In genomic region chr3:88460029-88460428, GRCm38 (mm10) we compare ENCODE assay signal across 28 mouse cellular contexts. TPM values are rescaled to one million over a fixed set of nuclear protein-coding genes. Genes with fewer than 3 reads are reported as not detected.
DNase-seq lines count a peak whose midpoint lies in the region; ATAC-seq and TF ChIP-seq lines count a peak whose summit lies in the region.
"Had no signal": no experiment of that assay in that cellular context is flagged by ENCODE, and none has a peak within 500 bp of the region (broad histone marks: within the 10 kb centered on the region; RNA-seq: fewer than 3 reads in every experiment).

No protein-coding gene starts in this region.

- peaks cover 54% of the 10 kb centered on the region for H3K4me1 ChIP-seq in forebrain, embryonic 10.5 days
- H3K4me1 ChIP-seq in forebrain, embryonic 16.5 days (replicated peaks; ENCODE audit: control insufficient read depth, insufficient read depth, low read length) = peaks cover 23% of the 10 kb centered on the region
- H3K4me1 ChIP-seq in midbrain, embryonic 11.5 days (ENCODE audit: control insufficient read depth, insufficient read depth, low read length) = peaks cover 14% of the 10 kb centered on the region
- peaks cover 25% of the 10 kb centered on the region for H3K4me1 ChIP-seq in midbrain, embryonic 14.5 days (ENCODE audit: control insufficient read depth, insufficient read depth, low read length)
- H3K4me1 ChIP-seq in bone marrow macrophage, adult 2 months (ENCODE audit: control insufficient read depth, insufficient read depth, low read length) = peaks cover 70% of the 10 kb centered on the region

- 0 out of 2 replicates have a peak overlapping the region, but pooled peaks have one; percentile 30 for H3K27ac ChIP-seq in forebrain, embryonic 10.5 days
- H3K27ac ChIP-seq in forebrain, embryonic 16.5 days (ENCODE audit: low read length) = no peak overlapping the region
- H3K27ac ChIP-seq in midbrain, embryonic 11.5 days (ENCODE audit: low read depth, low read length) = no peak overlapping the region
- no peak overlapping the region for H3K27ac ChIP-seq in midbrain, embryonic 14.5 days (replicated peaks; ENCODE audit: low read depth, low read length)
- H3K27ac ChIP-seq in bone marrow macrophage, adult 2 months (ENCODE audit: insufficient read depth, low read depth, low read length) = peak overlapping the region; percentile 96
- H3K27ac ChIP-seq in macrophage = peak overlapping the region; percentile 70
- H3K27ac ChIP-seq: gastrocnemius, adult 2 months; heart, embryonic 15.5 days; limb, embryonic 13.5 days; lung, embryonic 15.5 days; stomach, postnatal 0 days had no signal

- WGBS in forebrain, embryonic 10.5 days = 82% methylated on average over 5 of the region's 5 CpGs
- WGBS in forebrain, embryonic 16.5 days = 81% methylated on average over 5 of the region's 5 CpGs
- WGBS in midbrain, embryonic 11.5 days = 89% methylated on average over 5 of the region's 5 CpGs
- 82% methylated on average over 5 of the region's 5 CpGs for WGBS in midbrain, embryonic 14.5 days
- WGBS in macrophage (ENCODE audit: missing documents) = 12% methylated on average over 5 of the region's 5 CpGs

- no peaks in the 10 kb centered on the region for H3K79me2 ChIP-seq in macrophage (ENCODE audit: inconsistent target)

- no peaks in the 10 kb centered on the region for H3K9me3 ChIP-seq in forebrain, embryonic 10.5 days
- no peaks in the 10 kb centered on the region for H3K9me3 ChIP-seq in forebrain, embryonic 16.5 days (ENCODE audit: control insufficient read depth, low read length)
- H3K9me3 ChIP-seq in midbrain, embryonic 11.5 days (ENCODE audit: control insufficient read depth, low read length) = no peaks in the 10 kb centered on the region
- no peaks in the 10 kb centered on the region for H3K9me3 ChIP-seq in midbrain, embryonic 14.5 days (ENCODE audit: control insufficient read depth, low read length)
- H3K9me3 ChIP-seq: G1E; heart, embryonic 15.5 days; hindbrain, embryonic 12.5 days; limb, embryonic 13.5 days; lung, embryonic 15.5 days; neural tube, embryonic 15.5 days had no signal

- no peak for TF ChIP-seq POLR2A in bone marrow macrophage, adult 2 months (IDR thresholded peaks at IDR 0.05; ENCODE audit: borderline replicate concordance, low read depth, low read length)

- no peak for DNase-seq in forebrain, embryonic 10.5 days (ENCODE audit: extremely low spot score, low spot score)
- peak; percentile 72 for DNase-seq in midbrain, embryonic 11.5 days (ENCODE audit: low spot score, missing footprints)
- no peak for DNase-seq in midbrain, embryonic 14.5 days
- no peak for DNase-seq in urinary bladder, postnatal 10 days (ENCODE audit: low spot score)
- DNase-seq in testis, postnatal 14 days (ENCODE audit: low spot score) = no peak
- DNase-seq: adrenal gland, adult 8-10 months; cerebellum, adult 11-12 months; cerebellum, adult 9-11 months; gastrocnemius, adult 2 months; kidney, adult 9 months; kidney, postnatal 10 days; lung, postnatal 36 days; retina, postnatal 1 day; thymus, adult 2 months; thymus, postnatal 36 days had no signal

- H3K27me3 ChIP-seq in forebrain, embryonic 10.5 days (ENCODE audit: poor library complexity, severe bottlenecking) = peaks cover 57% of the 10 kb centered on the region
- H3K27me3 ChIP-seq in forebrain, embryonic 16.5 days (replicated peaks; ENCODE audit: control insufficient read depth, insufficient read depth, low read length) = 0 out of 2 replicates have a peak, but pooled peaks cover 4% of the 10 kb centered on the region
- 0 out of 2 replicates have a peak, but pooled peaks cover 2% of the 10 kb centered on the region for H3K27me3 ChIP-seq in midbrain, embryonic 11.5 days (ENCODE audit: control insufficient read depth, insufficient read depth, low read length)
- H3K27me3 ChIP-seq in midbrain, embryonic 14.5 days (ENCODE audit: control insufficient read depth, insufficient read depth, low read length) = no peaks in the 10 kb centered on the region
- H3K27me3 ChIP-seq: neural tube, embryonic 15.5 days had no signal

- no peak overlapping the region for H3K4me3 ChIP-seq in forebrain, embryonic 10.5 days
- H3K4me3 ChIP-seq in forebrain, embryonic 16.5 days (replicated peaks; ENCODE audit: low read length) = no peak overlapping the region
- H3K4me3 ChIP-seq in midbrain, embryonic 11.5 days (ENCODE audit: low read depth, low read length) = no peak overlapping the region
- no peak overlapping the region for H3K4me3 ChIP-seq in midbrain, embryonic 14.5 days (replicated peaks; ENCODE audit: low read depth, low read length)
- H3K4me3 ChIP-seq in bone marrow macrophage, adult 2 months (ENCODE audit: insufficient read depth, low read length) = no peak overlapping the region
- H3K4me3 ChIP-seq in macrophage (ENCODE audit: inconsistent target) = no peak overlapping the region
- H3K4me3 ChIP-seq: gastrocnemius, adult 2 months; heart, embryonic 15.5 days; hindbrain, embryonic 12.5 days; limb, embryonic 13.5 days; lung, embryonic 15.5 days; neural tube, embryonic 15.5 days had no signal

- TF ChIP-seq CTCF in bone marrow macrophage, adult 2 months (IDR thresholded peaks at IDR 0.05; ENCODE audit: low read depth, low read length) = no peak

- ATAC-seq in forebrain, embryonic 16.5 days = no peak
- no peak for ATAC-seq in midbrain, embryonic 11.5 days (ENCODE audit: low FRiP score)
- no peak for ATAC-seq in midbrain, embryonic 14.5 days (ENCODE audit: low FRiP score, low TSS enrichment)
- ATAC-seq: forebrain, embryonic 14.5 days; intestine, postnatal 0 days had no signal

- H3K9ac ChIP-seq in forebrain, embryonic 16.5 days (replicated peaks; ENCODE audit: low read depth, low read length) = no peak overlapping the region
- no peak overlapping the region for H3K9ac ChIP-seq in midbrain, embryonic 11.5 days (ENCODE audit: low read length)
- H3K9ac ChIP-seq in midbrain, embryonic 14.5 days (replicated peaks; ENCODE audit: low read length) = no peak overlapping the region
- H3K9ac ChIP-seq: heart, embryonic 15.5 days; hindbrain, embryonic 12.5 days; lung, embryonic 15.5 days; neural tube, embryonic 15.5 days had no signal

- H3K4me2 ChIP-seq in forebrain, embryonic 16.5 days (ENCODE audit: low read length) = no peak overlapping the region
- no peak overlapping the region for H3K4me2 ChIP-seq in midbrain, embryonic 11.5 days
- no peak overlapping the region for H3K4me2 ChIP-seq in midbrain, embryonic 14.5 days (ENCODE audit: low read length)
- H3K4me2 ChIP-seq: heart, embryonic 15.5 days; liver, embryonic 11.5 days; lung, embryonic 15.5 days had no signal

- no peaks in the 10 kb centered on the region for H3K36me3 ChIP-seq in forebrain, embryonic 10.5 days (replicated peaks)
- no peaks in the 10 kb centered on the region for H3K36me3 ChIP-seq in forebrain, embryonic 16.5 days (ENCODE audit: control insufficient read depth, insufficient read depth)
- no peaks in the 10 kb centered on the region for H3K36me3 ChIP-seq in midbrain, embryonic 11.5 days (ENCODE audit: control insufficient read depth, insufficient read depth, low read length)
- H3K36me3 ChIP-seq in midbrain, embryonic 14.5 days (ENCODE audit: control insufficient read depth, insufficient read depth, low read length) = no peaks in the 10 kb centered on the region
- H3K36me3 ChIP-seq in macrophage (ENCODE audit: inconsistent target) = no peaks in the 10 kb centered on the region
- H3K36me3 ChIP-seq: G1E; heart, embryonic 15.5 days; hindbrain, embryonic 12.5 days; limb, embryonic 13.5 days; lung, embryonic 15.5 days; neural tube, embryonic 15.5 days had no signal

RNA-seq across cellular contexts. Expression of gene Sema4a, which starts 1.0 kb away (rescaled TPM):
- 5.9 and 6.7 TPM in 2 replicates for polyA plus RNA-seq in forebrain, embryonic 10.5 days (2016; fragmentation: Nextera tagmentation; extraction: Ambion mirVana)
- 16.5 and 25.8 TPM in 2 replicates for polyA plus RNA-seq in forebrain, embryonic 16.5 days (2015; fragmentation: Nextera tagmentation; extraction: Ambion mirVana)
- 6.3 and 6.8 TPM in 2 replicates for polyA plus RNA-seq in midbrain, embryonic 11.5 days (2014; fragmentation: Nextera tagmentation; extraction: Ambion mirVana)
- 28.8 and 32.1 TPM in 2 replicates for polyA plus RNA-seq in midbrain, embryonic 14.5 days (2014; fragmentation: Nextera tagmentation; extraction: Ambion mirVana)
- polyA plus RNA-seq in bone marrow macrophage, adult 2 months (2012; ENCODE audit: insufficient read depth, insufficient read length, missing spikeins) = 178 and 180 TPM in 2 replicates
- total RNA-seq in macrophage (2018; cell fraction: chromatin; rRNA removed) = 100 to 1,000 TPM in 6 of 26 experiments, 10 to 100 TPM in 20; 12.4 to 193 (median 60.3) TPM
- 10 to 100 TPM in 19 of 26 experiments, 1 to 10 TPM in 7; 8.5 to 33.5 (median 15.5) TPM for total RNA-seq in macrophage (2018; cell fraction: cytosol; rRNA removed)
- 100 to 1,000 TPM in 3 of 26 experiments, 10 to 100 TPM in 23; 24.0 to 139 (median 65.3) TPM for total RNA-seq in macrophage (2018; cell fraction: nucleus; rRNA removed)
- polyA plus RNA-seq in macrophage (2018) = 7.3 to 33.5 TPM (median 7.7 TPM) in 3 replicates

RNA-seq across cellular contexts. Expression of gene Slc25a44, which starts 35.1 kb away (rescaled TPM):
- polyA plus RNA-seq in forebrain, embryonic 10.5 days (2016; fragmentation: Nextera tagmentation; extraction: Ambion mirVana) = 17.9 and 20.0 TPM in 2 replicates
- polyA plus RNA-seq in forebrain, embryonic 16.5 days (2015; fragmentation: Nextera tagmentation; extraction: Ambion mirVana) = 36.2 and 37.1 TPM in 2 replicates
- 20.8 and 22.3 TPM in 2 replicates for polyA plus RNA-seq in midbrain, embryonic 11.5 days (2014; fragmentation: Nextera tagmentation; extraction: Ambion mirVana)
- polyA plus RNA-seq in midbrain, embryonic 14.5 days (2014; fragmentation: Nextera tagmentation; extraction: Ambion mirVana) = 34.1 and 38.0 TPM in 2 replicates
- polyA plus RNA-seq in bone marrow macrophage, adult 2 months (2012; ENCODE audit: insufficient read depth, insufficient read length, missing spikeins) = 14.0 and 17.5 TPM in 2 replicates
- 10 to 100 TPM; 11.1 to 30.9 (median 17.3) TPM for total RNA-seq in macrophage (2018; cell fraction: chromatin; rRNA removed)
- 10 to 100 TPM; 26.0 to 45.2 (median 33.0) TPM for total RNA-seq in macrophage (2018; cell fraction: cytosol; rRNA removed)
- 10 to 100 TPM; 17.6 to 42.3 (median 27.8) TPM for total RNA-seq in macrophage (2018; cell fraction: nucleus; rRNA removed)
- 23.0 to 38.3 TPM (median 30.3 TPM) in 3 replicates for polyA plus RNA-seq in macrophage (2018)

RNA-seq across cellular contexts. Expression of gene Lmna, which starts 49.7 kb away (rescaled TPM):
- 11.6 and 11.8 TPM in 2 replicates for polyA plus RNA-seq in forebrain, embryonic 10.5 days (2016; fragmentation: Nextera tagmentation; extraction: Ambion mirVana)
- polyA plus RNA-seq in forebrain, embryonic 16.5 days (2015; fragmentation: Nextera tagmentation; extraction: Ambion mirVana) = 26.9 and 30.9 TPM in 2 replicates
- polyA plus RNA-seq in midbrain, embryonic 11.5 days (2014; fragmentation: Nextera tagmentation; extraction: Ambion mirVana) = 17.9 and 21.2 TPM in 2 replicates
- polyA plus RNA-seq in midbrain, embryonic 14.5 days (2014; fragmentation: Nextera tagmentation; extraction: Ambion mirVana) = 31.0 and 34.3 TPM in 2 replicates
- polyA plus RNA-seq in bone marrow macrophage, adult 2 months (2012; ENCODE audit: insufficient read depth, insufficient read length, missing spikeins) = 124 and 126 TPM in 2 replicates
- 100 to 1,000 TPM in 8 of 26 experiments, 10 to 100 TPM in 18; 18.3 to 483 (median 71.9) TPM for total RNA-seq in macrophage (2018; cell fraction: chromatin; rRNA removed)
- total RNA-seq in macrophage (2018; cell fraction: cytosol; rRNA removed) = 100 to 1,000 TPM in 13 of 26 experiments, 10 to 100 TPM in 13; 61.7 to 262 (median 112) TPM
- total RNA-seq in macrophage (2018; cell fraction: nucleus; rRNA removed) = 100 to 1,000 TPM in 11 of 26 experiments, 10 to 100 TPM in 15; 40.2 to 222 (median 79.2) TPM
- polyA plus RNA-seq in macrophage (2018) = 96.7 to 217 TPM (median 105 TPM) in 3 replicates

RNA-seq across cellular contexts. Expression of gene Pmf1, which starts 49.9 kb away (rescaled TPM):
- 177 and 181 TPM in 2 replicates for polyA plus RNA-seq in forebrain, embryonic 10.5 days (2016; fragmentation: Nextera tagmentation; extraction: Ambion mirVana)
- polyA plus RNA-seq in forebrain, embryonic 16.5 days (2015; fragmentation: Nextera tagmentation; extraction: Ambion mirVana) = 45.1 and 45.5 TPM in 2 replicates
- 128 and 132 TPM in 2 replicates for polyA plus RNA-seq in midbrain, embryonic 11.5 days (2014; fragmentation: Nextera tagmentation; extraction: Ambion mirVana)
- 24.9 and 28.3 TPM in 2 replicates for polyA plus RNA-seq in midbrain, embryonic 14.5 days (2014; fragmentation: Nextera tagmentation; extraction: Ambion mirVana)
- 55.0 and 59.7 TPM in 2 replicates for polyA plus RNA-seq in bone marrow macrophage, adult 2 months (2012; ENCODE audit: insufficient read depth, insufficient read length, missing spikeins)
- 10 to 100 TPM in 18 of 26 experiments, 1 to 10 TPM in 8; 3.6 to 33.6 (median 15.7) TPM for total RNA-seq in macrophage (2018; cell fraction: chromatin; rRNA removed)
- total RNA-seq in macrophage (2018; cell fraction: cytosol; rRNA removed) = 10 to 100 TPM; 11.9 to 27.4 (median 19.5) TPM
- total RNA-seq in macrophage (2018; cell fraction: nucleus; rRNA removed) = 10 to 100 TPM in 15 of 26 experiments, 1 to 10 TPM in 11; 4.3 to 40.2 (median 12.1) TPM
- 20.9 to 38.7 TPM (median 26.5 TPM) in 3 replicates for polyA plus RNA-seq in macrophage (2018)

Comparison
In these comparisons a context has a peak if more than half of its experiments do, and no peak if none do; other contexts are left out.
1. H3K27ac ChIP-seq: peak in forebrain, embryonic 10.5 days (single experiment), bone marrow macrophage, adult 2 months (single experiment) and macrophage (single experiment); none in forebrain, embryonic 16.5 days (single experiment), midbrain, embryonic 11.5 days (single experiment) and midbrain, embryonic 14.5 days (single experiment).